ENCODE assay signal across 20 mouse cellular contexts in the genomic region with DNA sequence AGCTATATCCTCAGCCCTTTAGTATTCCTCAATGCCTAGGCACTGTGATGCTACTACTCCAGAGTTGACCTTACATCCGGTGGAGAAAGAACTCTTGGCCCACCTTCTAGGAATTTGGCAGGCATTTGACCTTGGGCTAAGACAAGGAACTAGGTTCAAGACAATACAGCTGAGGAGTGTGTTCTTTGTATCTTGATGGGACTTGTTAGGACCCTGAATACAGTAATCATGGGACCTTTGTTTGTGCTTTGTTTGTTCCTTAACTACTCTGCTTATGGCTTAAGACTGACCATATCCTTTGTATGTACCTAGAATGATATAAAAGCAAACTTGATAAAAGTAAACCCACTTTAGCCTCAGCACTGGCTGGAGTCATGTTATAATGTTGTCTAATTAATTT.
"Had no signal": no experiment of that assay in that cellular context is flagged by ENCODE, and none has a peak within 500 bp of the region (broad histone marks: within the 10 kb centered on the region; RNA-seq: fewer than 3 reads in every experiment).

No protein-coding gene starts in this region.

- H3K9me3 ChIP-seq: limb, embryonic 15.5 days; midbrain, embryonic 15.5 days; stomach, embryonic 15.5 days had no signal

- DNase-seq: kidney, adult 2 months; kidney, postnatal 25 days; left cerebral cortex, postnatal 4 days; liver, postnatal 0 days; lung, embryonic 14.5 days; retina, postnatal 1 day; right cerebral cortex, postnatal 25 days; spleen, adult 18-20 months; thymus, postnatal 25 days had no signal

- H3K36me3 ChIP-seq: limb, embryonic 12.5 days; limb, embryonic 15.5 days; midbrain, embryonic 15.5 days; neural tube, embryonic 13.5 days; stomach, embryonic 15.5 days had no signal

- H3K9ac ChIP-seq: limb, embryonic 12.5 days; limb, embryonic 15.5 days; liver, embryonic 14.5 days; liver, postnatal 0 days; lung, embryonic 14.5 days; midbrain, embryonic 15.5 days; neural tube, embryonic 13.5 days; stomach, embryonic 15.5 days had no signal

- H3K27me3 ChIP-seq: limb, embryonic 12.5 days; limb, embryonic 15.5 days; midbrain, embryonic 15.5 days; neural tube, embryonic 13.5 days; stomach, embryonic 15.5 days had no signal

- H3K4me1 ChIP-seq: stomach, embryonic 15.5 days had no signal

- H3K4me3 ChIP-seq: limb, embryonic 12.5 days; limb, embryonic 15.5 days; midbrain, embryonic 15.5 days; myocyte; neural tube, embryonic 13.5 days; stomach, embryonic 15.5 days had no signal

- H3K27ac ChIP-seq: kidney, postnatal 0 days; limb, embryonic 12.5 days; limb, embryonic 15.5 days; liver, embryonic 14.5 days; macrophage; midbrain, embryonic 15.5 days; neural tube, embryonic 13.5 days; stomach, embryonic 15.5 days had no signal

- H3K4me2 ChIP-seq: limb, embryonic 12.5 days; limb, embryonic 15.5 days; liver, embryonic 11.5 days; lung, embryonic 14.5 days; midbrain, embryonic 15.5 days; neural tube, embryonic 13.5 days; stomach, embryonic 15.5 days had no signal

- ATAC-seq: liver, postnatal 0 days; lung, postnatal 0 days; midbrain, embryonic 15.5 days had no signal
